Mouse (Mus musculus): ENCODE results near the gene Snx29.

DNA sequence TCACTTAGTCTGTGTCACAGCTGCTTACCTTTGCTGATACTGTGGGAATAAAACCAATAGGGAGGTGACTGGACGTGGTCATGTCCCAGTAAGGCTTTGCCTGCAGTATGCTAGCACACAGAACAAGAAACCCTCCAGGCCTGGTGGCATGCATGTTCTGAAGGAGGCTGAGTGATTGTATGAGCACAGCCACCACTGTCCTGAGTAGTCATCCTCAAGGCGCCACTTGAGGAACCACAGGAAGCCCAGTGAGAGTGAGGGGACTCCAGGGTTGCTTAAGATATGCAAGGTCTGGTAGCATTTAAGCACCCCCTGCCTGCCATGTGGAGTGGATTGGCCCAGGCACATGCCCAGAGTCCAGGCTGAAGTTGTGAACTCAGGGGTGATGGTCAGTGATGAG, 430.8 kb downstream of the Snx29 start:
- TF ChIP-seq CTCF (IDR thresholded peaks at IDR 0.05; ENCODE audit: borderline replicate concordance, insufficient read depth, low read depth, low read length) (no peak), POLR2A (IDR thresholded peaks at IDR 0.05; ENCODE audit: borderline replicate concordance, insufficient read depth, low read length) (no peak)
